Mouse (Mus musculus) layer of hippocampus, adult 8-10 months (tissue): Measurements from ENCODE around the gene Tiam1. TPM values are rescaled to one million over a fixed set of nuclear protein-coding genes. Genes with fewer than 3 reads are reported as not detected.
"Not testable (repeated sequence)": the region's sequence is repeated elsewhere in the genome, so short reads cannot be mapped to it uniquely, and the experiment has no call there.

ENCODE experiments used
- DNase-seq, 2 experiments: peaks; one replicate each; pipeline ENCODE4 v3.0.0; 2022; ENCODE audit warnings: low spot score in 2 of 2
- total RNA-seq, 4 experiments: library from RNA; stranded (reverse); gene quantifications; 2 replicates each; pipeline ENCODE4 v1.2.4; 2022

Gene Tiam1
- total RNA-seq, 4 experiments from 2014 or later = 103 to 125 (median 116) TPM

DNA sequence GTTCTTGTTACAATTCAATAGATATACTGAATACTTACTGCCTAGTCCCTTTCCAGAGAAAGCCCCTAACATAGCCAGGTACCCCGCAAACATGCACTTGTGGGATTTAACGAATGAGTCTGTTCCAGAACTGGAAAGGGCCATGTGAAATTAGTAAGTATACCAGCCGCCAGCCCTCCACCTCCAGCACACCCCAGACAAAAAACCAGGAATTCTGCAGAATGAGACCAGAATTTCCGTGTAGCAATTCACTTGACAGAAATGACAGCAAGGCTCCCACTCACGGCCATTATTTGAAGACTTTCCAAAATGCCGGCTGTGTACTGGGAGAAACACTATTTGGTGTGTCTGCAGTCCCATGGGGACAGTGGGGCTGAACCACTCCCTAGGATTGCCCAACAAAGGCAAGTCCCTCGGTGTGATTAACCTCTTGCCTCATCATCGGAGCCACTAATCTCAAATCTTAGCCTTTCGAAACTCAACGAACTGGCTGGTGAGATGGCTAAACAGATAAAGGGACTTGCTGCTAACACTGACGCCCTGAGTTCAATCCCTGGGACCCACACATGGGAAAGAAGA lies 30.9 kb downstream of the Tiam1 start:
- peak in 1 of 2 experiments; percentile 32 for DNase-seq

DNA sequence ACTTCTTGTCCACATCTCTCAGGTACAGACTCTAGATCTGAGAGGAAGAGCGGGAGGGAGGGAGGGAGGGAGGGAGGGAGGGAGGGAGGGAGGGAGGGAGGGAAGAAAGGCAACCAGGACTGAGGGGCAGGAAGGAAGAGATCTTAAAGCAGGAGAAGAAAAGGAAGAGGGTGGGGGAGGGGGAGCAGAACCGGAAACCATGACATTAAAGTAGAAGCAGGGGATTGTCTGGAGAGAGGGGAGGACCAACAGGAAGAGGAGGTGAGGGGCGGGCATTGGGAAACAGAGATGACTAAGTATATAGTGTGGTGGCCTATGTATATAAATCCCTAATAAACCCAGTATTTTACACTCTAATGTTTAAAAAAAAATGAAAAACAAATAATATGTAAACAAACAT lies 34.1 kb downstream of the Tiam1 start:
- no peak for DNase-seq

DNA sequence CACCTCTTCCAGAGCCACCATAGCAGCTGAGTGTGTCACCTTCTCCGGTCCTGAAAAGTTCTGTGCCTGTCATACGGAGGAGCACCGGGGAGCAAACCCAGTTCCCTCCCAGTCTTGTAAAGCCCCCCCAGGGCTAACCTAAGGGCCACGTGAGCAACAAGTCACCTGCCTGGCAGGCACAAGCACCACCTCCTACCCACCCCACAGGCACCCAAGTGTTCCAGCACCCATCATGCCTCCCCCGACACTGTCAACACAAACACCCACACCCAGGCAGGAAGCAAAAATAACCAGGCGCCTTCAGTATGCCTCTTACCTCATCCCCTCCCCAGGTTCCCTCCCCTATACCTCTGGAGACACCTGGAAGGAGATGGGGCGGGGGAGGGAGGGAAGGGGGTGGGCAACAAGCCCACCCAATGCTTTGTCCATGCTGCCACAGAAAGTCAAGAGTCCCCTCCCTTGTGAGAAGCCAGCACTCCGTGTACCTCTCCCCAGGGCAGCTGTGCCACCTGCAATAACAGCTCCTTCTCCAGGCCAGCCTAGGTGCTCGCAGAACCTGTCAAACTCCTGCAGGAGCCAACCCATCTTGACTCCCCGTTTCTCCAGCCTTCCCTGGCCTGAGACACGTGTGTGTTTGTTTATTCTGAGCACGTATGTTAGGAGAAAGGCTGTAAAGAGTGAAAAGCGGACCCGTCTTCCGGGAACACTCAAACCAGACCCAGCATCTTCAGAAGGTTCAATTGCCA lies 38.7 kb downstream of the Tiam1 start:
- DNase-seq = peak; percentile 39 to 57

DNA sequence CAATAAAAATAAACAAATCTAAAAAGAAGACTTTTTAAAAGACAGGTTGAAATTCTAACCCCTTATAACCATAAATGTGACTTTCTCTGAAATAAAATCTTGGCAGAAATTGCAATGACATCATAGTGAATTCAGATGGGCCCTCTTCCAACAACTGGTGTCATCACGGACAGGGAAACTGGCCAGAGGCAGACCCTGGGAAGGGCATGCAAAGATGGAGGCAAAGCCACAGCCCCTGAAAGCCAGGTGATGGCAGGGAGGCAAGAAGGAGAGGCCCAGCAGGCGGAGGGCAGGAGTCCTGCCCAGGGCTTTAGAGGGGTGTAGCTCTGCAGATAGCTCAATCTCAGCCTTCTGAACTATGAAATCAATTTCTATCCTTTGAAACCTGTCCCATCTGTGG lies 39.8 kb downstream of the Tiam1 start:
- no peak for DNase-seq

DNA sequence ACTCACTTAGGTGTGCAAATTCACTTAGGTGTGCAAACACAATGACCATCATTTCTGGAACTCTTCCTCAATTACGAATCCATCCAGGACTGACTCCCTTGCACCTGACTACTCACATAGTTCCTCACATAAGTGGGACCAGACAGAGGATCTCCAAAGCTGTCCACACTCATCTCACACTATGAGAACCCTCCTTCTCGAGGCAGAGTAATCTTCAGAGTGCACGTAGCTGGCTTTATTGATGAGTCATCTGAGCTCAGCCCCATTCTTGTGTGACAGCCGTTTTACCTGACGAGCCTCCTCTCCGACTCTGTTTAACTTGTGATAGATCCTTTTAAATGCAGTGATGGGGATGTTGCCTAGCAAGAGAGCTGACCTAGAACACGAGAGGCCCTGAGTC lies 41.0 kb downstream of the Tiam1 start:
- no peak for DNase-seq

DNA sequence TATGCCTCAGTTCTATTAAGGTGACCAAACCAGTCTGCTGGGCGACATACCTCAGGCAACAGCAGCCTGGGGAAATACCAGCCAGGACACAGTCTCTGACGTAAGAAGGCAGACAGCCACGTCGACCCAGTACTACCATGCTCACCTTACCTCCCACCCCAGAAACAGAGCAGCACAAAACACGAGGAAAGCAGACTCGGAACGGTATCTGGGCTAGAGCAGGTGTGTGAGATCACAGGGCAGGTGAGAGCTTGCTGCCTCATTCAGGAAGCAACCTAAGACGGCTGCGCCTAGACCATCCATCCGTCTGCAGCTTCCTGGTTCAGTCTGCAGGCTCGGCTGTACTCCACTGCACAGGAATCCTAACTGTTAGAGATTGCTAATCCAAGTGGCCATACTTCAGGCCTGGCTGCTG lies 45.4 kb downstream of the Tiam1 start:
- DNase-seq = no peak

DNA sequence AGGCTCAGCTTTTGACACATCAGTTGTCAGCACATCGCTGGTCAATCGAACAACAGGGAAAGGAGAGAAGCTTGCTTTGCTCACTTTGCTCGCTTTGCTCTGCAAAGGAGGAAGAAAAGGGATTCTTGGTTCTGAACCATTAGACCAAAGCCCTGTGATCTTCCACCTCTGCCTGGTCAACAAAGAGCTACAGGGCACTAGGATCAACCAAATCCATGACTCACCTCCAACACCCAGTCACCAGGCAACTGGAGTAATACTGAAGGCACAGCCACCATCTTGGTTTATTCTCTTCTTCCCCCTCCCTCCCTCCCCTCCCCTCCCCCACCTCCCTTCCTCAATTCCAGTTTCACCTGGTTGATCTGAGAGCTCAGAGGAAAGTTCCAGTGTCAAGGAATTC lies 45.8 kb downstream of the Tiam1 start:
- no peak for DNase-seq

DNA sequence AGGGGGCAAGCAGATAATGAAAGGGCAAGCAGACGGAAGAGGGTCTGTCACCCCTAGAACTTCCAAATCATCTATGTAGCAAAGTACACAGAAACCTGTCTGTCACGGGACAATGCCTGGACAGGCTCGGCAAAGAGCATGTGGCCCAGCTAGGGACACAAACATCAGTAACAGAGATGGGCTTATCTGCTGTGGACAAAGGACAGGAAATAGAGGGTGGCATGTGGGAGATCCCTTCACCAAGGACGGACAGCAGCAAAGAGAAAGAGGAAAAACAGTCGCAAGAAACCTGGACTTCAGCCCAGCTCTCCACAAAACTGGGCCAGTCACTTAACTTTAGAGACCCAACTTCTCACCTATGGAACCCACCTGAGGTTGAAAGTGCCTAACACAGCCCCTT lies 47.6 kb downstream of the Tiam1 start:
- DNase-seq = no peak

DNA sequence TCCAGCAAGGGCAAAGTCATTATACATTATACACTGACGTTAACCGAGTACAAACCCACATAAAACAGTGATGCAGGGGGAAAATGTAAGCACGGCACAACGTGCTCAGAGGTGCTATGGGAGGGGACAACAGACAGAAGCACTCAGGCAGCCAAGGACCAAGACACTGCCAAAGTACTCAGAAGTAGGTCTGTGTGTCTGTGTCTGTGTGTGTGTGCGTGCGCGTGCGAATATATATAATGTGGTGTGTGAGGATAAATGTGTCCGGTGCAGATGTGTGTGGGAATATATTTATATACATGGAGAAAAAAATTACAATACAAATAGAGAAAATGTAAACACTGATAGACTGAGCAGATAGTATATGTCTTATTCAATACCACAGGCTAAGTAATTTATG lies 50.6 kb downstream of the Tiam1 start:
- no peak for DNase-seq

DNA sequence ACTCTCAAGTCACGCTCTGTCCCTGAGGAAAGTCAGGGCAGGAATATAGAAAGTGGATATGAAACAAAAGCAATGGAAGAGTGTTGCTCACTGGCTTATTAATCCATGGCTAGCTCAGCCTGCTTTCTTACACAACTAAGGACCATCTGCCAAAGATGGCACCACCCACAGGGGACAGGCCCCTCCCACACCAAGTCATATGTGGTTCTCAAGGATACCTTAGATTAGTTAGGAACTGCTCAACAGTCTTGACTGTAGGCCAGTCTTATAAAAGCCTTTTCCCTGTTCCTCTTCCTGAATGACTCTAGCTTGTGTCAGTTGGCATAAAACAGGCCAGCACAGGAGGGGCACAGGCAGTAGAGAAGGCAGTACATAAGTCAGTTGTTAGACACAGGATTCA lies 51.7 kb downstream of the Tiam1 start:
- no peak for DNase-seq

DNA sequence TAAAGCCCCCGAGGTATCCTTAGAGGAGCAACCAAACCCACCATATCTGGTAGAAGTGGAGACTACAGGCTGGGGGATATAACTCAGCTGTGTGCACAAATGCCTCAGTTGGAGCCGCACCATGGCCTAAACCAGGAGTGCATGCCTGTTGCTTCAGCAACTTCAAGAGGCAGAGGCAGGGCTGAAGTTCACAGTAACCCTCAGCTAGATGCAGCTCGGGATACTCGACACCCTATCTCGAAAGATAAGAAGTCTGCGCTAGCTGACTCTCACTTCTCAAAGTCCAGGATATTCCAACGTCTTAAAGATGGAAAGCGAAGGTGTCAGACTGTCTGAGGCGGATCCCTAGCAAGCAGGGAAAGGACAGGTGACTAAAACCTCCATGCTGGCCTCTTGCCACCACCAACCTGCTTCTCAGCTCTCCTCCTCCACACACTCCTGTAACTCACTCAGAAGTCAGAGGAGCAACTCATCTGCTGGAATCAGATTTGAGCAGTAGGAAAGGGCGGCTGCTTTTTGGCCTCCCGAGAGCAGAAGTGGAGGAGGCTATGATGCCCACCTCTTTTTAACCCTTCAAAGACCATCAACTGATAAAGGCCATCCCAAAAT lies 52.4 kb downstream of the Tiam1 start:
- DNase-seq = no peak

DNA sequence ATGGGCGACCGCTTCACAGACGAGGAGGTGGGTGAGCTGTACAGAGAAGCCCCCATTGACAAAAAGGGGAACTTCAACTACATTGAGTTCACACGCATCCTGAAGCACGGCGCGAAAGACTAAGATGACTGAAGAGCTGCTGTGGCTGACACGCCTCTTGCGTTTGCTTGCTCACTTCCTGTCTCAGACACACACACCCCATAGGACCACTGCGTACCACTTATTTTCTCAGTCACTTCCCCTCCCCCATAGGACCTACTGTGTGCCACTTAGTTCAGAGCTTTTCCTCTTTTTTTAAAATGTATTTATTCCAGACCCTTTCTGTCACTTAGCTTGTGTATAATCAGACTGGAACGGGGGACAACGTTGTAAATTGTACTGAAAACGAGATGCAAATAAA lies 53.2 kb downstream of the Tiam1 start:
- DNase-seq = no peak

DNA sequence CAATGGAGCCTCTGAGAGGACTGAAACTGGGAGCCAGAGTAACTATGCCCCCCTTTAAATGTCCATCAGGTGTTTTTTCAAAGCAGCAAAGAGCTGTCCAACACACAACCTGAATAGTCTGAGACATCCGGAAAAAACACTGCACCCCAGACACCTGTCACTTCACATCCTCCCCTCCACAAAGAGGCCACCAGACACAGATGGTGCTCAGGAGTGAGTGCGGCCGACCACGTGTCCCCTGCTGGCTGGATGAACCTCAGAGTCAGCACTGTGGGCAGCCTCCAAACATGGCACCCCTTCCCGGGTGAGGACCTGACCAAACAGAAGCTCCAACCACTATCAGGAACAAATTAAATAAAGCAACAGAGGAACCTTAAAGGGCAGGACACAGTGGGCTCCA lies 56.3 kb downstream of the Tiam1 start:
- no peak for DNase-seq

DNA sequence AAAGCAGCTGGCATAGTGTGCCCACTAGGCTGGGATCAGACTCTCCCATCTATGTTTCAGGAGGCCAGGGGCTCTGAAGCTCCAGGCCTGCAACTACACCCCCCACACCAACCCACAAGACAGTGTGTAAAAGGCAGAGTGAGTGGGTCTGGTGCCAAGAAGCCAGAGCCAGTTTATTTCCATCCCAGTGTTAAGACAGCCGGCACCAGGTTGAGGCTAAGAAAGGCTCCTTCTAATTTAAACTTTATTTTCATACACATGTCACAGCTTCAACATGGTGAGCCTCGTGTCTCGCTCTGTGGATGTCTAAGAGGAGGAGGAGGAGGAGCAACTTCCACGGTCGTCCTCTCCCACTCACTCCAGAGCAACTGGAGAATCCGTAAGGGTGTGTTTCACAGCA lies 57.5 kb downstream of the Tiam1 start:
- peak; percentile 58 to 72 for DNase-seq

DNA sequence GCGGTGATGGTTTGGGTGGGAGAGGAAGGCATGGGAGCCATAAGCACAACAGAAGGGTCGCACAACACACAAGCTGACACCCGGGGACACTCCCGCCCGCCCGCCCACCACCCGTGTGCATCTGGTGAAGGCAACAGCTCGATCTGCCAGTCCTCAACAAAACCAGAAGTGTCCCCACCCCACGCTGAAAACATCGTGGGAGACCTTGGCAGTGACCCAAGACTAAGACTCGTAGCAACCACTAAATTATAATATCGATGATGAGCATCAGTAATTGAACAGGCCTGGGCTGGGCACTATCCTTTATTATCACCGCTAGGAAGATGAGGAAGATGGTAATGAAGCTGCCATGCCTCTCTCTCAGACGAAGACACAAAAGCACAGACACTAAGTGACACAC lies 58.0 kb downstream of the Tiam1 start:
- peak; percentile 76 to 84 for DNase-seq

DNA sequence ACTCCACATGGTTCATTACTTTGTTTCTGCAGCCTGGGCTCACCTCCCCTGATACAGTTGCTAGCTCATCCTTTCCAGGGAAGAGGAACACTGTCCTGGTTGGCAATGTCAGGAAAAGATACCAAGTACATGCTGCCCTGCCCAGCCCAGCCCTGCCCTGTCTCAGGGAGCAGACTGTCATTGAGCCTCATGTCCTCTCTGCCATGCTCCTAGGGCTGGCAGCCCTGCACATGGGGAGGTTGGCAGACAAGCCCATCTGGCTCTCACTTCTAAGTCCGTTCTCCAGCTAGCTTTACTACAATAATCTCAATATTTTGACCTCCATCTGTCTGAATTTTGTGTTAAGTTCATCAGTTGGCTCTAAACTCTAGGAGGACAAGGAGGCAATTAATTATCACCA lies 62.4 kb downstream of the Tiam1 start:
- DNase-seq = no peak

DNA sequence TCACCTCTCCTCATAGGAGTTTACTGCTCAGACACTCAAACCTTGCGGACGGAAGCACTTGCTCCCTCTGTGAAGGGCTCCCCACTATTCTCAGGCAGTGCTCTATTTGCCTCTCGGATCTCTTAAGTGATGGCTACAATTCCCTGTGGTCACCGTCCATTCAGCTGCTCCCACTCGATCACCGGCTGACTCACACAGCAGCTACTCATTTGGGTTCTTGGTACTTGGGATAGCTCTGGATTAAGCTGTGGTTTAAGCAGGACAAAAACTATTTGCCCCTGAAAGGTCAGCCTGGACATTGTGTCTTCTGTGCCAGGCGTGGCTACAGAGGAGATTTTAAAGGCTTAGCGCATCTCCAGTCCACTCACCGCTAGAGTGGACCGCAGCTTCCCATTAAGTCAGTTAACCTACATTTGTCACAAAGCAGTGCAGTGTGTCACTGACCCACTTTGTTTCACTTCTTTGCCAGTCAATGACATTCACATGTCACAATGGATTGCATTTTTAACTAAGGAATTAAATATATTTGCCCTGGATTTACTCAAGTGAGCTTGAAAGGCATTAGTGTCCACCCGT lies 64.7 kb downstream of the Tiam1 start:
- DNase-seq = no peak

DNA sequence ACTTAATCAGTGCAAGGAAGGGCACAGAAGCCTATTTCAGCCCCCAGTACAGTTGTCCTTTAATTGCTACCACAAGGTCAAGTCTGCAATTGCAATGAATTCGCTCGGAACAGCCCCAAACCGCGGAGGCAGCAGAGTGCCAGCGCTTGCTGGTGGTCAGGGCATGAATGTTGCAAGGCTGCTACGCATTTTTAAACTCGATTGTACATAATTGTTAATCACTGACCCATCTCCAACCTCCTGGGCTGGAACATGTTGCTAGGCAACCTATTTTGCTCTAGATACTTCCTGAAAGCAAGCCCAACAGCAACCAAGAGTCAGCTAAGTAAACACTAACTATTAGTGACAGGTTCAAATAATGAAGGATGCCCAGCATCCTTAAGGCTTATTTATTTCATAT lies 70.1 kb downstream of the Tiam1 start:
- no peak for DNase-seq

DNA sequence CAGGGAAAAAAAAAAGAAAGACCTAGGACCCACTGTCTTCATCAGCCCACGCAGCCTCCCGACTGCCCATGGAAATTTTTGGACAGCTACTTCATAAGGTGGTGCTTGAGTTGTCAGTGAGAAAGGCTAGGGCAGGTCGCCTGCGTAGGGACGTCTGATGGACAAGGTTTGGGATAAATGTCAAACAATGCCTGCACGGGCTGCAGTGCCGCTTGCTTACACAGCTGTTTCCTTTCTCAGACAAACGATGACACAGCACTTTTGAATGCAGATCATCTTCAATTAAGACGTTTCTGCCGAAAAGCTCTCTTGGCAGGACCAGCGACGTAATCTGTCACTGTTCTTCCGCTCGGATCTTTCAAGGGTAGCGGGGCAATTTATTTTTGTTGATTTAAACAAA lies 70.9 kb downstream of the Tiam1 start:
- DNase-seq = no peak

DNA sequence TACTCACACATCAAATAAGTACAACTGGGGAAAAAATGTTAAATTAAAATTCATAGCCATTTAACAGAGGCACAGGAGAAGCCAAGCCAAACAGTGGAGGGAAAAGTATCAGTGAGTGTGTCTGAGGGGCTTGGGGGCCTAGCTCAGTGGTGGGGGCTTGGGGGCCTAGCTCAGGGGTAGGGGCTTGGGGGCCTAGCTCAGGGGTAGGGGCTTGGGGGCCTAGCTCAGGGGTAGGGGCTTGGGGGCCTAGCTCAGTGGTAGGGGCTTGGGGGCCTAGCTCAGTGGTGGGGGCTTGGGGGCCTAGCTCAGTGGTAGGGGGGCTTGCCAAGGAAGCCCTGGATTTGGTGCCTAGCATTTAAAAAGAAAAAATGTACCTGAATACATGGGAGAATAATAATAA lies 72.4 kb downstream of the Tiam1 start:
- not testable (repeated sequence) for DNase-seq

DNA sequence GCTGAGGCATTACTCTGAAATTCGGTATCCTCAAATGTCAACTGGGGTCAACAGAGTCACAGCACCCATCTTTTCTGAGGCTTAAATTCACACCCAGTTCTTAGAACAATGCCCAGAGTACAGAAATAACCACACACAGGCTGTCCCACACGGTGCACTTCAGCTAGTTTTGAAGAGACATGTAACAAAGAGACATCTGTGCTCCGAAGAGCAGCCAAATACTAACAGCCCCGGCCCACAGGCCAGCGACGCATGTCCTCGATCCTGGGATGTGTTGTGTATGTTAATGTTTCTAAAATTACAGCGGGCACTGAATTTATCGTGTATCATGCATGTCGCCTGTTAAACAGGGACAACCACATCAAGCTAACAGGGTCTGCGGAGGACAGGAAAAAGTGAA lies 73.5 kb downstream of the Tiam1 start:
- DNase-seq = no peak

DNA sequence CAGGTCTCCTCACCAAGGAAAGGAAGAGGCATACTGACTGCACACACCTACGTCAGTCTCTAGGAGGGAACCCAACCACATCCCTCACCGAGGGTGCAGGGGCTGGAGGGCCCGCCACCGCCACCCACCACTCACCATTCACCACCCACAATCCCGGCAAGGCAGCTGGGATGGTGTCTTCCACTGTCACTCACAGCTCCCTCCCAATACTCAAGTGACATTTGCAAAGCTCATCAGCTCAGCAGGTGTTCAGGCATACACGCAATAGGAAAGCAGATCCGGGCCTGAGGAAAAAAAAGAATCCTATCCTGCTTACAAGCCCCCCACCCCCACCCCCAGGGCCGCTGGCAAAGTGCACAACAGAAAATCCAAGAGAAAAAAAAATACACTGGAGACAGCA lies 74.4 kb downstream of the Tiam1 start:
- no peak for DNase-seq
